Mouse (Mus musculus) activated CD4-positive, CD25-positive, alpha-beta regulatory T cell, adult 4 months (primary cell): ENCODE measurements around the gene Lman1l. TPM values are rescaled to one million over a fixed set of nuclear protein-coding genes. Genes with fewer than 3 reads are reported as not detected.
A peak's percentile ranks its signal among the peaks of the same experiment; 100 is the strongest.

Experiments
- ATAC-seq: one replicate; pipeline ENCODE4 v1.8.0; 2017
- polyA plus RNA-seq, 2 experiments: library from polyadenylated mRNA; unstranded; fragments of 100-300 nt; shearing (Covaris generic); gene quantifications; one replicate each; pipeline ENCODE4 v1.2.1; 2017

The Lman1l gene
- not detected for polyA plus RNA-seq

- no peak for ATAC-seq
Measured at GRCm38 (mm10) chr9:57620674-57621073, at the start of gene Lman1l. Gene Lman1l, minus strand, starts transcription at chr9:57620774.

- ATAC-seq: no peak
Measured at GRCm38 (mm10) chr9:57669566-57669965, 49.0 kb upstream of the Lman1l start.

GRCm38 (mm10) chr9:57668277-57668676 is 47.7 kb upstream of the Lman1l start:
- ATAC-seq: no peak

GRCm38 (mm10) chr9:57667817-57668216 is 47.2 kb upstream of the Lman1l start:
- ATAC-seq: no peak

- ATAC-seq: no peak
Measured at GRCm38 (mm10) chr9:57667136-57667535, 46.6 kb upstream of the Lman1l start.

GRCm38 (mm10) chr9:57666536-57666935 is 46.0 kb upstream of the Lman1l start:
- ATAC-seq: no peak

GRCm38 (mm10) chr9:57664616-57665015 is 44.0 kb upstream of the Lman1l start:
- no peak for ATAC-seq

- no peak for ATAC-seq
Measured at GRCm38 (mm10) chr9:57661552-57661951, 41.0 kb upstream of the Lman1l start.

GRCm38 (mm10) chr9:57660501-57660900 is 39.9 kb upstream of the Lman1l start:
- no peak for ATAC-seq

- ATAC-seq: no peak
Measured at GRCm38 (mm10) chr9:57659774-57660173, 39.2 kb upstream of the Lman1l start.

- no peak for ATAC-seq
Measured at GRCm38 (mm10) chr9:57658970-57659369, 38.4 kb upstream of the Lman1l start.

- no peak for ATAC-seq
Measured at GRCm38 (mm10) chr9:57657843-57658242, 37.3 kb upstream of the Lman1l start.

- no peak for ATAC-seq
Measured at GRCm38 (mm10) chr9:57656631-57657350, 36.2 kb upstream of the Lman1l start.

GRCm38 (mm10) chr9:57655749-57656148 is 35.2 kb upstream of the Lman1l start:
- peak; percentile 70 for ATAC-seq

GRCm38 (mm10) chr9:57654966-57655365 is 34.4 kb upstream of the Lman1l start:
- no peak for ATAC-seq

- ATAC-seq: no peak
Measured at GRCm38 (mm10) chr9:57653283-57653682, 32.7 kb upstream of the Lman1l start, which contains the start of gene Csk. Gene Csk, minus strand, starts transcription at chr9:57653631.

GRCm38 (mm10) chr9:57652855-57653254 is 32.3 kb upstream of the Lman1l start:
- no peak for ATAC-seq

- no peak for ATAC-seq
Measured at GRCm38 (mm10) chr9:57652351-57652750, 31.8 kb upstream of the Lman1l start.

- ATAC-seq: peak; percentile 50
Measured at GRCm38 (mm10) chr9:57650786-57651311, 30.3 kb upstream of the Lman1l start.

GRCm38 (mm10) chr9:57650130-57650785 is 29.7 kb upstream of the Lman1l start:
- no peak for ATAC-seq

- peak; percentile 50 for ATAC-seq
Measured at GRCm38 (mm10) chr9:57647286-57648108, 26.9 kb upstream of the Lman1l start.

GRCm38 (mm10) chr9:57646551-57647103 is 26.1 kb upstream of the Lman1l start:
- ATAC-seq: peak; percentile 43
